Mouse (Mus musculus) c-Kit-positive CD71-positive TER-119-positive erythroid progenitor cells, embryonic 14.5 days (primary cell): ENCODE results near the gene St6galnac3.

Source experiments
- DNase-seq: peaks from one replicate; pipeline ENCODE4 v3.0.0-alpha.2; 2013; ENCODE audit warnings: low spot score

The St6galnac3 gene

GRCm38 (mm10) chr3:153344979-153345378 lies 380.0 kb downstream of the St6galnac3 start:
- DNase-seq = no peak

GRCm38 (mm10) chr3:153339940-153340339 lies 385.0 kb downstream of the St6galnac3 start:
- no peak for DNase-seq

- DNase-seq = no peak
Measured at GRCm38 (mm10) chr3:153339091-153339490, 385.9 kb downstream of the St6galnac3 start.

- DNase-seq = no peak
Measured at GRCm38 (mm10) chr3:153337779-153338178, 387.2 kb downstream of the St6galnac3 start.

GRCm38 (mm10) chr3:153337221-153337620 lies 387.8 kb downstream of the St6galnac3 start:
- DNase-seq = no peak

- DNase-seq = no peak
Measured at GRCm38 (mm10) chr3:153334152-153334825, 390.7 kb downstream of the St6galnac3 start.

GRCm38 (mm10) chr3:153324307-153324706 lies 400.7 kb downstream of the St6galnac3 start:
- no peak for DNase-seq

- no peak for DNase-seq
Measured at GRCm38 (mm10) chr3:153323446-153323845, 401.5 kb downstream of the St6galnac3 start.

- DNase-seq = no peak
Measured at GRCm38 (mm10) chr3:153313583-153313982, 411.4 kb downstream of the St6galnac3 start.

- DNase-seq = no peak
Measured at GRCm38 (mm10) chr3:153313167-153313566, 411.8 kb downstream of the St6galnac3 start.

- no peak for DNase-seq
Measured at GRCm38 (mm10) chr3:153312006-153312405, 413.0 kb downstream of the St6galnac3 start.

GRCm38 (mm10) chr3:153308379-153308778 lies 416.6 kb downstream of the St6galnac3 start:
- no peak for DNase-seq

GRCm38 (mm10) chr3:153305153-153305552 lies 419.8 kb downstream of the St6galnac3 start:
- no peak for DNase-seq

GRCm38 (mm10) chr3:153302376-153302775 lies 422.6 kb downstream of the St6galnac3 start:
- no peak for DNase-seq

- DNase-seq = no peak
Measured at GRCm38 (mm10) chr3:153296375-153297068, 428.5 kb downstream of the St6galnac3 start.

GRCm38 (mm10) chr3:153292853-153293252 lies 432.1 kb downstream of the St6galnac3 start:
- DNase-seq = no peak

- no peak for DNase-seq
Measured at GRCm38 (mm10) chr3:153292363-153292762, 432.6 kb downstream of the St6galnac3 start.

GRCm38 (mm10) chr3:153291406-153292045 lies 433.4 kb downstream of the St6galnac3 start:
- no peak for DNase-seq

- DNase-seq = no peak
Measured at GRCm38 (mm10) chr3:153289971-153290370, 435.0 kb downstream of the St6galnac3 start.

- DNase-seq = no peak
Measured at GRCm38 (mm10) chr3:153287564-153287963, 437.4 kb downstream of the St6galnac3 start.

- DNase-seq = no peak
Measured at GRCm38 (mm10) chr3:153287081-153287480, 437.9 kb downstream of the St6galnac3 start.

GRCm38 (mm10) chr3:153282123-153282765 lies 442.7 kb downstream of the St6galnac3 start:
- no peak for DNase-seq

GRCm38 (mm10) chr3:153278249-153278648 lies 446.7 kb downstream of the St6galnac3 start:
- DNase-seq = no peak
